Mouse (Mus musculus): Measurements from ENCODE around the gene Clk2. TPM values are rescaled to one million over a fixed set of nuclear protein-coding genes. Genes with fewer than 3 reads are reported as not detected.

Clk2 gene
- polyA plus RNA-seq, 1 experiment from 2014 or later: 10.2 TPM

DNA sequence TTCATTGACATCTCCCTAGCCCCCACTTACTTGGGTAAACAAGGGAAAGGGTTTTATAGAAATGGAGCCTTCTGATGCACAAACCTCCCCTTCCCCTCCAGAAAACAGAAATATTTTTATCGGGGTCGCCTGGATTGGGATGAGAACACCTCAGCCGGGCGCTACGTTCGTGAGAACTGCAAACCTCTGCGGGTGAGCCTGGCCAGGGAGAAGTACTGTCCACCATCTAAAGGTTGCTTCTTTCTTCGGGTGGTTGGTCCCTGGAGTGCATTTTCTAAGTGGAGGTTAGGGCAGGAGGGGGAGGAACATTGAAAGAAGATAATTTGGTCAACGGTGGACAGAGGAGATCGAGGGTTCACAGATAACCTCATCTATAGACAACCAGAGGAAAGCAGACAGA lies 10.9 kb downstream of the Clk2 start:
- peaks cover 4% of the 10 kb centered on the region; the same call in 1 of the 2 replicates for H3K4me1 ChIP-seq (replicated peaks; ENCODE audit: control insufficient read depth, insufficient read depth)
- DNase-seq (ENCODE audit: low spot score) (no peak), ATAC-seq (ENCODE audit: low FRiP score, low TSS enrichment) (no peak)
- peaks cover 50% of the 10 kb centered on the region for H3K36me3 ChIP-seq (ENCODE audit: control insufficient read depth, insufficient read depth, low read length)
- H3K4me2 ChIP-seq (replicated peaks; ENCODE audit: low read depth): no peak overlapping the region
- H3K27me3 ChIP-seq (ENCODE audit: control insufficient read depth, insufficient read depth, low read length): no peaks in the 10 kb centered on the region
- TF ChIP-seq EP300 (optimal IDR thresholded peaks at IDR 0.05): no peak
- TF ChIP-seq CTCF (IDR thresholded peaks at IDR 0.05; ENCODE audit: low read depth): no peak
- no peak overlapping the region for H3K4me3 ChIP-seq (ENCODE audit: low read depth, low read length)
- 89% methylated on average over 10 of the region's 10 CpGs for WGBS
- no peak overlapping the region for H3K9ac ChIP-seq (ENCODE audit: low read length)
- H3K9me3 ChIP-seq (ENCODE audit: control insufficient read depth, low read length): no peaks in the 10 kb centered on the region
- no peak overlapping the region for H3K27ac ChIP-seq (replicated peaks)

DNA sequence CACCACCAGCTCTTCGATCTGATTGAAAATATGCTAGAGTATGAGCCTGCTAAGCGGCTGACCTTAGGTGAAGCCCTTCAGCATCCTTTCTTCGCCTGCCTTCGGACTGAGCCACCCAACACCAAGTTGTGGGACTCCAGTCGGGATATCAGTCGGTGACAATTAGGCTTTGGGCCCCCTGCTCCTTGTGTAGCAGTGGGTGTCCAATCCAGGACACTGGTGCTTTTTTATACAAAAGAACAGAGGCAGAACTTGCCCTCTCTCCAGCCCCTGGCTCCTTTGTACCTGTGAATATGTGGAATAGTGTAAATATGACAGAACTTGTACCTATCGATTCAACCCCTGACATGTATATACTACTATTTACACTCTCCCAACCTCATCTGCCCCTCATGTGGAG lies 11.8 kb downstream of the Clk2 start:
- peaks cover 53% of the 10 kb centered on the region for H3K36me3 ChIP-seq (ENCODE audit: control insufficient read depth, insufficient read depth, low read length)
- 83% methylated on average over 7 of the region's 7 CpGs for WGBS
- no peaks in the 10 kb centered on the region for H3K27me3 ChIP-seq (ENCODE audit: control insufficient read depth, insufficient read depth, low read length)
- no peak for ATAC-seq (ENCODE audit: low FRiP score, low TSS enrichment)
- no peak for TF ChIP-seq EP300 (optimal IDR thresholded peaks at IDR 0.05)
- TF ChIP-seq CTCF (IDR thresholded peaks at IDR 0.05; ENCODE audit: low read depth): no peak
- no peak overlapping the region for H3K9ac ChIP-seq (ENCODE audit: low read length)
- H3K4me3 ChIP-seq (ENCODE audit: low read depth, low read length): no peak overlapping the region
- no peak overlapping the region for H3K27ac ChIP-seq (replicated peaks)
- H3K4me1 ChIP-seq (replicated peaks; ENCODE audit: control insufficient read depth, insufficient read depth): peaks cover 4% of the 10 kb centered on the region; the same call in 1 of the 2 replicates
- no peak for DNase-seq (ENCODE audit: low spot score)
- no peak overlapping the region for H3K4me2 ChIP-seq (replicated peaks; ENCODE audit: low read depth)
- no peaks in the 10 kb centered on the region for H3K9me3 ChIP-seq (ENCODE audit: control insufficient read depth, low read length)

DNA sequence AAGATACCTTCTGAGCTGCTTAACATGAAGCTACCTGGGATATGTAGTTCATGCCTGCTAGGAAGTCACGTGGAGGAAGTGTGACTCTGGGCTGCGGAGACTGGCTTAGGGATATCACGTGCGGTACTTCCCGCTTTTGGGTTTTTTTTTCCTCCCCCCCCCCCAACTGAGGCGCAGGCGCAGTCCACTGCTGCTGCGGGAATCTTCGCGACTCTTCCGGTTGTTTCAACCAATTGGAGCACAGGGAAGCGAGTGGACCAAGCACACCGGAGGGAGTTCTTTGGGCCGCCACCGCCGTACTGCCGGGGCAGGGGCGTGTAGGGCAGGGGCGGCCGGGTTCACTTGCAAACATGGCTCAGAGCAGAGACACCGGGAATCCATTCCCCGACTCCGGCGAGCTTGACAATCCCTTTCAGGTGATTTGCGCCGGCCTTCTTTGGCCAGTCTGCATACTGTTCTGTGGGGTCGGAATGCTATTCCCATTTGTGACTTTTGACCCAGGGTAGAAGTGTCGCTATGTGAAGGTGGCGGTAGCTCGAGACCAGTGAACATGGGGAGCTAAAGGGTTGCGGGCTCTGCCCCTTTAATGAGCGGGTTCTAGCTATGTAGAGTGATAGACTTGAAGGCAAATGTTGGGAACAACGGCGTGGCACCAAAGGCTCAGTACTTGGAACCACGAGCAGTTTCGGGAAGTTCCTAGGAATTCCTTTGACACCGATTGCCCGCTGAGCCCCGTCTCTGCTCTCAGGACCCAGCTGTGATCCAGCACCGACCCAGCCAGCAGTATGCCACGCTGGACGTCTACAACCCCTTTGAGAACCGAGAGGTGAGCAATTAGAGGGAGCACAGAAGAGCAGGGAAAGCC lies 12.9 kb downstream of the Clk2 start, which contains the start of gene Scamp3:
Scamp3 (plus strand) TSS at position 232 of the 865 bp plus-strand sequence.
- no peaks in the 10 kb centered on the region for H3K9me3 ChIP-seq (ENCODE audit: control insufficient read depth, low read length)
- under 1% methylated on average over 43 of the region's 43 CpGs for WGBS
- H3K36me3 ChIP-seq (ENCODE audit: control insufficient read depth, insufficient read depth, low read length): peaks cover 53% of the 10 kb centered on the region
- peak within 1 kb of the TSS; percentile 93 for H3K4me2 ChIP-seq (replicated peaks; ENCODE audit: low read depth)
- peak within 1 kb of the TSS; percentile 69 for H3K27ac ChIP-seq (replicated peaks)
- H3K4me3 ChIP-seq (ENCODE audit: low read depth, low read length): peak within 1 kb of the TSS; percentile 67
- ATAC-seq (ENCODE audit: low FRiP score, low TSS enrichment) (peak; percentile 96), DNase-seq (ENCODE audit: low spot score) (peak; percentile 97)
- no peak for TF ChIP-seq EP300 (optimal IDR thresholded peaks at IDR 0.05)
- TF ChIP-seq CTCF (IDR thresholded peaks at IDR 0.05; ENCODE audit: low read depth): no peak
- peak within 1 kb of the TSS; percentile 80 for H3K9ac ChIP-seq (ENCODE audit: low read length)
- peaks cover 4% of the 10 kb centered on the region; the same call in 1 of the 2 replicates for H3K4me1 ChIP-seq (replicated peaks; ENCODE audit: control insufficient read depth, insufficient read depth)
- no peaks in the 10 kb centered on the region for H3K27me3 ChIP-seq (ENCODE audit: control insufficient read depth, insufficient read depth, low read length)

DNA sequence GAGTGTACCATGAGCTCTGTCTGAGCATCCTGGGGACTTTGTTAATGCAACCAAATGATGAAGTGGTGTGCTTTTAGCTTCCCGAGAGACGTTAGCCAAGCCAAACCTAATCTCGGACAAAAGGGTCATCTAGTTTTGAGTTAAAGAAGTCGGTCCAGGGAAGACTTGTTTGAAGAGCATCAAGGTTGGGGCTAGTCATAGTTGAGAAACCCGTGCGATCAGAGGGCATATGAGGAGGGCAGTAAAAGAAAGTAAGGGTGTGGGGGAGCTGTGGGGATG lies 13.5 kb downstream of the Clk2 start:
- no peak for ATAC-seq (ENCODE audit: low FRiP score, low TSS enrichment)
- no peaks in the 10 kb centered on the region for H3K9me3 ChIP-seq (ENCODE audit: control insufficient read depth, low read length)
- H3K4me3 ChIP-seq (ENCODE audit: low read depth, low read length): peak overlapping the region; percentile 67
- peak overlapping the region; percentile 80 for H3K9ac ChIP-seq (ENCODE audit: low read length)
- DNase-seq (ENCODE audit: low spot score): no peak
- TF ChIP-seq EP300 (optimal IDR thresholded peaks at IDR 0.05) (no peak), CTCF (IDR thresholded peaks at IDR 0.05; ENCODE audit: low read depth) (no peak)
- peaks cover 4% of the 10 kb centered on the region; the same call in 1 of the 2 replicates for H3K4me1 ChIP-seq (replicated peaks; ENCODE audit: control insufficient read depth, insufficient read depth)
- WGBS: under 1% methylated on average over 6 of the region's 6 CpGs
- peaks cover 51% of the 10 kb centered on the region for H3K36me3 ChIP-seq (ENCODE audit: control insufficient read depth, insufficient read depth, low read length)
- H3K4me2 ChIP-seq (replicated peaks; ENCODE audit: low read depth): peak overlapping the region; percentile 93
- no peaks in the 10 kb centered on the region for H3K27me3 ChIP-seq (ENCODE audit: control insufficient read depth, insufficient read depth, low read length)
- H3K27ac ChIP-seq (replicated peaks): peak overlapping the region; percentile 69

DNA sequence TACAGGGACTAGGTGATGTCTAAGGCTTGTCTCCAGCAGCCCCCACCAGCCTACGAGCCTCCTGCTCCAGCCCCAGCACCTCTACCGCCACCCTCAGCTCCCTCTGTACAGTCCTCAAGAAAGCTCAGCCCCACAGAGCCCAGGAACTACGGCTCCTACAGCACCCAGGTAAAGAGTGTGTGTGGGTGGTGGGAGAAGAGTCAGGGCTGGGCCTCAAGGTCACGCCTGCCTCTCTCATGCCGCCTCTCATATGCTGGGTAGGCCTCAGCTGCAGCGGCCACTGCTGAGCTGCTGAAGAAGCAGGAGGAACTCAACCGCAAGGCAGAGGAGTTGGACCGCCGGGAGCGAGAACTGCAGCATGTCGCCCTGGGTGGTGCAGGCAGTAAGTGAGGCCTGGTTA lies 14.5 kb downstream of the Clk2 start:
- WGBS: 89% methylated on average over 11 of the region's 11 CpGs
- no peak for DNase-seq (ENCODE audit: low spot score)
- Histone ChIP-seq H3K9ac (ENCODE audit: low read length) (no peak overlapping the region), H3K4me2 (replicated peaks; ENCODE audit: low read depth) (no peak overlapping the region), H3K4me1 (replicated peaks; ENCODE audit: control insufficient read depth, insufficient read depth) (peaks cover 4% of the 10 kb centered on the region), H3K9me3 (ENCODE audit: control insufficient read depth, low read length) (no peaks in the 10 kb centered on the region), H3K4me3 (ENCODE audit: low read depth, low read length) (no peak overlapping the region), H3K27ac (replicated peaks) (no peak overlapping the region), H3K27me3 (ENCODE audit: control insufficient read depth, insufficient read depth, low read length) (no peaks in the 10 kb centered on the region), H3K36me3 (ENCODE audit: control insufficient read depth, insufficient read depth, low read length) (peaks cover 42% of the 10 kb centered on the region)
- TF ChIP-seq EP300 (optimal IDR thresholded peaks at IDR 0.05): no peak
- TF ChIP-seq CTCF (IDR thresholded peaks at IDR 0.05; ENCODE audit: low read depth): no peak
- no peak for ATAC-seq (ENCODE audit: low FRiP score, low TSS enrichment)
